Mouse (Mus musculus) midbrain, embryonic 15.5 days (tissue): ENCODE measurements around the gene Emx2. TPM values are rescaled to one million over a fixed set of nuclear protein-coding genes. Genes with fewer than 3 reads are reported as not detected.

Source experiments
- ATAC-seq: fragments of 200-750 bp; cut with Nextera tagmentation; replicated peaks from 2 replicates; pipeline ENCODE4 v1.8.0; 2017; ENCODE audit warnings: moderate TSS enrichment
- H3K27ac ChIP-seq: fragments of 300-500 bp; sonication (generic); 2 replicates; pipeline ENCODE4 v1.5.1; 2015; ENCODE audit warnings: mild to moderate bottlenecking, inconsistent platforms
- H3K27me3 ChIP-seq: fragments of 300-500 bp; sonication (generic); replicated peaks from 2 replicates; pipeline ENCODE4 v1.6.1; 2015; ENCODE audit warnings: inconsistent platforms
- H3K36me3 ChIP-seq: fragments of 300-500 bp; sonication (generic); replicated peaks from 2 replicates; pipeline ENCODE4 v1.6.1; 2015; ENCODE audit warnings: inconsistent platforms
- H3K4me1 ChIP-seq: fragments of 300-500 bp; sonication (generic); 2 replicates; pipeline ENCODE4 v1.6.1; 2015; ENCODE audit warnings: inconsistent platforms
- H3K4me2 ChIP-seq: fragments of 300-500 bp; sonication (generic); 2 replicates; pipeline ENCODE4 v1.6.1; 2015; ENCODE audit warnings: inconsistent platforms, mild to moderate bottlenecking, moderate library complexity
- H3K4me3 ChIP-seq: fragments of 300-500 bp; sonication (generic); 2 replicates; pipeline ENCODE4 v1.5.1; 2015; ENCODE audit warnings: mild to moderate bottlenecking, inconsistent platforms
- H3K9ac ChIP-seq: fragments of 300-500 bp; sonication (generic); 2 replicates; pipeline ENCODE4 v1.6.1; 2015; ENCODE audit warnings: mild to moderate bottlenecking, inconsistent platforms
- H3K9me3 ChIP-seq: fragments of 300-500 bp; sonication (generic); 2 replicates; pipeline ENCODE4 v1.6.1; 2016; ENCODE audit warnings: inconsistent platforms
- WGBS: fragments of 180-500 bp; shearing (Covaris S2); methylation state at CpG from one replicate; pipeline ENCODE4 v1.1.7; 2015; ENCODE audit warnings: mixed read lengths; 5-methylcytosine and 5-hydroxymethylcytosine counted together
- polyA plus RNA-seq: library from polyadenylated mRNA; unstranded; fragments of >200 nt; fragmentation: Nextera tagmentation; extraction: Ambion mirVana; gene quantifications from 2 replicates; pipeline ENCODE4 v1.2.1, GENCODE M21; 2015

Emx2 gene
- polyA plus RNA-seq, 1 experiment from 2014 or later: 18.2 TPM

DNA sequence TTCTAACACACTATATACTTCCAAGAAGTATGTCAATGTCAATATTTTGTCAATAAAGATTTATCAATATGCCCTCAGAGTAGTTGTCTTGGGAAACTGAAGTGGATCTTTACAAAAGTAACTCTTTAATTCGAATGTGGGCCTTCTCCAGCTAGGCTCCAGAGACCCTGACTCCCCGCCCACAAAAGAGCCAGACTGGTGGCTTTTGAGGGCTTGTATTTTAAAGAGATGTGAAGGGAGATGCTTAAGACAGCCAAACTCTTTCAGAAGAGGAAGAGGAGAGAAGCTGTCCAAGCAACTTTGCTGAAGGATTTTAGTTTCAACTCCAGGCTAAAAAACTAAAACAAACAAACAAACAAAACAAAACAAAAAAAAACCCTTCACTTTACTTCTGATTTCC, 7.1 kb downstream of the Emx2 start:
- 0 out of 2 replicates have a peak overlapping the region, but pooled peaks have one; percentile 57 for H3K27ac ChIP-seq
- peaks cover 34% of the 10 kb centered on the region for H3K4me1 ChIP-seq
- H3K9me3 ChIP-seq: no peaks in the 10 kb centered on the region
- WGBS: 4% methylated on average over 2 of the region's 2 CpGs
- H3K27me3 ChIP-seq: peaks cover 74% of the 10 kb centered on the region
- H3K4me2 ChIP-seq: peak overlapping the region; percentile 18
- H3K9ac ChIP-seq: no peak overlapping the region
- H3K4me3 ChIP-seq: no peak overlapping the region
- no peaks in the 10 kb centered on the region for H3K36me3 ChIP-seq
- ATAC-seq: no peak

DNA sequence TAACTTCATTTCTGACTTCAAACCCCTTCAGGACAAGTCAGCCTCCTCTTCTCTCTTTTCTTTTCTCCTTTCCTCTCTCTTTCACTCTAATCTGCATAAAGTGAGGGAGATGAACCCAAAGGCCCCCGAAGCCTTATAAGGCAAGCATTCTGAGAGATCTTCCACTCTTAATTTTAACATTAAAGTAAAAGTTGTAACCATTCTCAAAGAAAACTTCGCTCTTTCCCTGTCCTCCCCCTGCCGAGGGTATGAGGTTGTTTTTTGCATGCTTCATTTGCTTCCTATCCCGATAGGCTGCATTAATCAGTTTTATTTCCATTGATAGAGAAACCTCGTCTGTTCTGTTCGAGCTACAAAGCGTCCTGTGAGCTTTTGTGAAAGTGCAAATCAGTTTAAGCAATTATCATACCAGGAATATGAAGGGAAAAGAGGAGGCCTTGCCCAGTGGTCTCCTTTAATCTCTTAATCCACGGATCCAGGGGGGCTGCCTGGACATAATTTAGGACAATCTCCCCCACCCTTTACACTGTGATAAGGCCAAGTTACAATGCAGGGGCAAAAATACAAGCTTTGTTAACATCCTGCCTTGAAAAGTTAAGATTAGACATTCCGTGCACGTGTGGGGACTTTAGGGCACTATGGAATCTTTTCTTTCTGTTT, 7.7 kb downstream of the Emx2 start:
- H3K4me2 ChIP-seq: peak overlapping the region; percentile 18
- peak overlapping the region; percentile 57; the same call in 1 of the 2 replicates for H3K27ac ChIP-seq
- ATAC-seq: no peak
- H3K4me1 ChIP-seq: peaks cover 36% of the 10 kb centered on the region
- no peak overlapping the region for H3K9ac ChIP-seq
- H3K9me3 ChIP-seq: no peaks in the 10 kb centered on the region
- no peaks in the 10 kb centered on the region for H3K36me3 ChIP-seq
- WGBS: 1% methylated on average over 10 of the region's 10 CpGs
- no peak overlapping the region for H3K4me3 ChIP-seq
- H3K27me3 ChIP-seq: peaks cover 78% of the 10 kb centered on the region

DNA sequence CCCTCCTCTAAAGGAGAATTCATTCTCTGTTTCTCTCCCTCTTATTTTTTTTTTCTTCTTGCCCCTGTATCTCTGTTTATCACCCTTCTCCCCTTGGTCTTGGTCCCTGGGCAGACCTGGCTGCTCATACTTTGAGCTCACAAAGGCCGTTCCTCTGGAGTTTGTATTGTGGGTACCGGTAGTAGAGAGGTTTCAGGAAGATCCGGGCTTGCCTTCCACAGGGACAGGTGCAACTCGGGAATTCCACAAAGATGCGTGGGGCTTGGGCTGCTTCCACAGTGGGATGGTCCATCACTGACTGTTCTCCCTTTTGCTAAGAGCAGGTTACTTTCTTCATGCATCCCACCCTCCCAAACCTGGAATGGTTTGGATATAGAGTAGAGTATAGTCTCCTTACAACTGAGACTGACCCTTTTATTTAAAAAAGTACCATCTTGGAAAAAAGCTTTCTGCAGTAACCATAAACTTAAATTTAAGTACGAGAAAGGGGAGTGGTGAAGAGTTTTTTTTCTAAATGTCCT, 8.3 kb downstream of the Emx2 start:
- no peak for ATAC-seq
- Histone ChIP-seq H3K4me1 (peaks cover 42% of the 10 kb centered on the region), H3K27me3 (peaks cover 80% of the 10 kb centered on the region), H3K9ac (no peak overlapping the region), H3K27ac (peak overlapping the region; percentile 57), H3K4me3 (no peak overlapping the region), H3K9me3 (no peaks in the 10 kb centered on the region), H3K4me2 (peak overlapping the region; percentile 18), H3K36me3 (no peaks in the 10 kb centered on the region)
- 5% methylated on average over 6 of the region's 6 CpGs for WGBS

DNA sequence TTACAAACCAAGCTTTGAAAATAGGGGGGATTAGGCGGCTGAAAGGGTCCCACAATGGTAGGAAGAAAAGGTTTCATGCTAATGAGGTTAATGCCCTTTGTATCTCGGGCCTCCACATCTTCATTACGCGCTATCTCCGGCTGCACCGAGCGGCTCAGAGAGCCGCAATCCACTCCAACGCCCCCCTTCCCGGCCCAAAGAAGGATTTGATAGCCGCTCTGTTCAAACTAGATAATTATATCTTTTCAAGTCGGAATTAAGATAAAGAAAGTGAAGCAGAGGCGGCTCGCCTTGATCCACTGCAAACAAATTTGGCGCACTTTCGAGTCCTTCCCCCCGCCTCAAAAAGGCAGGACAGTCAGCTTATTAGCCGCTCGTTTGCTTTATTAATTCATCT, 8.8 kb downstream of the Emx2 start:
- Histone ChIP-seq H3K36me3 (no peaks in the 10 kb centered on the region), H3K27me3 (peaks cover 82% of the 10 kb centered on the region), H3K9ac (no peak overlapping the region), H3K4me3 (0 out of 2 replicates have a peak overlapping the region, but pooled peaks have one; percentile 1), H3K27ac (peak overlapping the region; percentile 16; the same call in 1 of the 2 replicates), H3K4me2 (peak overlapping the region; percentile 18), H3K9me3 (no peaks in the 10 kb centered on the region), H3K4me1 (peaks cover 43% of the 10 kb centered on the region)
- under 1% methylated on average over 19 of the region's 19 CpGs for WGBS
- no peak for ATAC-seq

DNA sequence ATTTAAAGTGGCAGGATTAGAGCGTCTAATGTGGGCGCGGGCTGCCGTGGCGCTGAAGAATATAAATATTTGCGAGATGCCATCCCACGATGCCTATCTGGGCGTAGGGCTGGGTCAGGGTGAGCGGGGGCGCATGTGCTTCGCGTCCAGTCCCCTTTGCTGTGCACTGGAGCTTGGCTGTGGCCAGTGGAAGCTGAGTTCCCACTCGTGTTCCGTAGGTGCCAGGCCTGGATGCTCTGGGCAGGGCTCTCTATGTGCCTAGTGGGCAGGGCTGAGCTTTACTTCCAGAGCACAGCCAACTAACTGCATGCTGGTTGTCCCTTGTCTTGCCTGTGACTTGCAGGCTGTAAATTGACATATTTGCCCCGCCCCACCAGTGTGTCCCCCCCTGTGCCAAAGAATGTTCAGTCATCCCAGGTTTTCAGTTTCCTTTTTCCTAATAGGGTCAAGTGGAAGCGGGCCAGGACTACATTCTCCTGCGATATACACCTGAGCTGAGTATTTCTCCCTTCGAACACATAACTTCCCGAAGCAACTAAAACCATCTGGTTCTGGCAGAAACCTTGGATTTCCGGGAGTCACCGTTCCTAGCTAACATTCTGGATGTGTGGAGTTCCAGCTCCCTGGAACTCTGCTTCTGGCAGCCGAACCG, 9.4 kb downstream of the Emx2 start:
- Histone ChIP-seq H3K9me3 (no peaks in the 10 kb centered on the region), H3K9ac (no peak overlapping the region), H3K36me3 (no peaks in the 10 kb centered on the region), H3K4me3 (0 out of 2 replicates have a peak overlapping the region, but pooled peaks have one; percentile 1), H3K27ac (peak overlapping the region; percentile 16), H3K4me2 (peak overlapping the region; percentile 18), H3K4me1 (peaks cover 43% of the 10 kb centered on the region), H3K27me3 (peaks cover 85% of the 10 kb centered on the region)
- ATAC-seq: peak; percentile 29; the same call in 1 of the 2 replicates
- WGBS: under 1% methylated on average over 23 of the region's 23 CpGs

DNA sequence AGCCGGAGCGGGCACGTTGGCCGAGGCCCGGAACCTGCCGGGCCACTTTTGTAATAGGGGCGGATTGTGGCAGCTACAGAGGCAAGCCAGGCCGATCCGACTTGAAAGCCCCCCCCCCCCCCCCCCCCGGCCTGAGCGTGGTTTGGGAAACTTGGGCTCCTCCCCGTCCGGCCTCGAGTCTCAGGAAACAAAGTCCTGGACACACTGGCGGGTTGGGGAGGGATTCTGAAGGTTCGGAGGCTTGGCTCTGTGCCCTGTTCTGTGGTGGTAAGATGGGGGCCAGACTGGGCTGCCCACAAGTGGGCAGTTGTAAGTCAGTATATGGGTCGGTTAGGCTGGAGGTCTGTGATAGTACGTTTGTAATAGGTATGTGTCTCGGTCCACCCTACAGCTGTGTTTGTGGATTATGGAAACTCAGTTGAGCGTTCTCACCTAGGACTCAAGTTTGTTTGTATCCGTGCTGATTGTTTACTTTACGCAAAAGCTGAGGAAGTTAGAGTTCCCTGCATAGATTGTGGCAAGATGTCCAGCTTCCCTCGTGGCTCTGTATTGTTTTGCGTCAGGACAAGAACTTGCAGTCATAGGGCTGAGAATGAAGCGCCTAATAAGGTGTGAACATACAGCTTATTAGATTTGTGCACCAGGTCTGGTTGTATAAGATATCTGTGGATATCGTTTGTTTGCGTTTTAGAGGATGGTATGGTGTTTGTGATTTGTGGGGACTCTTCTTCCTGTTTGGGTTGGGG, 10.1 kb downstream of the Emx2 start:
- H3K9ac ChIP-seq: no peak overlapping the region
- H3K36me3 ChIP-seq: no peaks in the 10 kb centered on the region
- H3K4me2 ChIP-seq: peak overlapping the region; percentile 18
- no peaks in the 10 kb centered on the region for H3K9me3 ChIP-seq
- peaks cover 85% of the 10 kb centered on the region for H3K27me3 ChIP-seq
- H3K27ac ChIP-seq: no peak overlapping the region
- no peak for ATAC-seq
- 0 out of 2 replicates have a peak overlapping the region, but pooled peaks have one; percentile 19 for H3K4me3 ChIP-seq
- WGBS: 3% methylated on average over 26 of the region's 27 CpGs
- peaks cover 43% of the 10 kb centered on the region for H3K4me1 ChIP-seq

DNA sequence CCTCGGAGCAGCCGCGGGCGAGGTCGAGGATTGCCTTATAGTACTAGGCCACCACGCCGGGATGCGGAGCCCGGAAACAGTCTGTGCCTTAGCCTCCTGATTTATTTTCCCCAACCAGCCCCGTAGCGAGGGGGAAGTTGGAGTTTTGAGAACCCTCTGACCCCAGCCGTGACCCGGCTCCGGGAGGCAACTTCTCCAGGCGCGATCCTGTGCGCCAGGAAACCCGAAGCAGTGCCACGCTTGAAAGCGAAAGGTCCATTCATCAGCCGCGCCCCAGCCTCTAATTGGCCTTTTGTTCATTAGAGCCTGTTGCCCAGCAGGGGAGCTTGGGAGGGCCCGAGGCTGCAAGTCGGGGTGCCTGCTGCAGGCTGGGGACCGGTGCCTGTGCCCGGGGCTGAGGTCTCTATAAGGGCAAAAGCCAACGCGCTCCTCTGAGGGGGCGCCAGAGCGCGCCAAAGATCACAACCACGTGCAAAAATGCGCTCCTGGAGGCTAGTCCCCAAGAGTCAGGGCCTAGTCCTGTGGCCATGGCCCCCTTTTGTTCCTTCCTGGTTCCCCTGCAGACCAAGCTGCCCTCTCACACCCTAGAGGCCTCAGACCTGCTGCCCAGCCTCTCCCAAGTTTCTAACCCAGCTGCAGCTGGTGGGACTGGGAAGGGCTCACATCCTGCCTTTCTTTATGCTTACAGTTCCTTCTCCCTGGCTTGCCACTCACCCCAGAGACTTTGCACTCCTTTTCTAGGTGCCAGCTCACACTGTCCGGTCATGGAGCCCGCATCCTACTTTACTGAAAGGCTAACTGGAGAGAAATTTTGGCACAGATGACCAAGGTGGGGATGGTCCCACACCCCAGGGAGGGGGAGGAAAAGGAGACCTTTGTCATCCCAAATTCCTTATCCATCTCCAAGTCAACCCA, 11.1 kb downstream of the Emx2 start:
- ATAC-seq: peak; percentile 40; the same call in 1 of the 2 replicates
- Histone ChIP-seq H3K27me3 (peaks cover 81% of the 10 kb centered on the region), H3K9me3 (no peaks in the 10 kb centered on the region), H3K4me2 (peak overlapping the region; percentile 36), H3K27ac (peak overlapping the region; percentile 7; the same call in 1 of the 2 replicates), H3K9ac (no peak overlapping the region), H3K4me3 (peak overlapping the region; percentile 19), H3K36me3 (no peaks in the 10 kb centered on the region), H3K4me1 (peaks cover 43% of the 10 kb centered on the region)
- WGBS: under 1% methylated on average over 35 of the region's 35 CpGs

DNA sequence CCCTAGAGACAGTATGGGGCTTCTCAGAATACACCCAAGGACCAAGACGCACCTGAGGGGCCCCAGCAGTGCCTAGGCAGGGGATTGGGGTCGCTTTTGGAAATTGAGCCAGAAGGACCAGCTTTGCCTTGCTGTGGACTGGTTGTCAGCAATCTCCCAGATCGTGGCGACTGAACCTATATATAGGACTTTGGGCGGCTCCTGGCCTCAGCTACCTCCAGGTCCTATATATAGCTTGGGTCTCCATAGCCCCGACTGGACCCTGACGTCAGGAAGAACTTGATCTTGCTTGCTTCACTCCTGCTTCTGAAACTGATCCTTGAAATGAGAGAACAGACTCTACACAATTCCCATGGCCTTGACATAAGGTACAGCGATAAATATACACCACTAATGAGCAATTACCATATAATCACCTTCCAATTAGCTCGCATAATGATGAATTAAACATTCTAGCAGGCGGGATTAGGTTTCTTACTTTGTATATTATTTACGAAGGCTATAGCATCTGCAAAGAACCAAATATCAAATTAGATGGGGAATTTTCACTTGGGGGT, 12.0 kb downstream of the Emx2 start:
- Histone ChIP-seq H3K27me3 (peaks cover 76% of the 10 kb centered on the region), H3K9me3 (no peaks in the 10 kb centered on the region), H3K4me2 (no peak overlapping the region; the same call in 1 of the 2 replicates), H3K4me1 (peaks cover 43% of the 10 kb centered on the region), H3K36me3 (no peaks in the 10 kb centered on the region), H3K9ac (no peak overlapping the region), H3K27ac (no peak overlapping the region), H3K4me3 (no peak overlapping the region)
- ATAC-seq: 0 out of 2 replicates have a peak, but pooled peaks have one; percentile 31
- 15% methylated on average over 11 of the region's 11 CpGs for WGBS

DNA sequence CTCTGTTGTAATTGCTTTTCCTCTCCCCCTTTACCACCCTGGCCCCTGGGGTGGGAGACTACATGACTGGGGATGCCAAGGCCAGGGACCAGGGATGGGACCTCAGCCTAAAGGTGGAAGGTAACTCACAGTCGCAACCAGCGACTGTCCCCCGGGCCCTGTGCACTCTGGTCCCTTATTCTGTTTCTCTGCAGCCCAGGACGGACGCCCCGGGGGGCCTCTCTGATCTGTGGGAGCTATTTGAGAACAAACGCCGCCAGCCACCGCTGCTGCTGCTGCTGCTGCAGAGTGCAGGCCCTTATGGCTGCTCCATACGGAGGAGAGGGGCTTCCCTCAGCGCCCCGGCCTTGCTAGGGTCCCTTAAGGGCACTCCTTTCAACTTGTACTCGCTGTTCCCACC, 12.7 kb downstream of the Emx2 start:
- H3K27me3 ChIP-seq: peaks cover 68% of the 10 kb centered on the region
- H3K4me3 ChIP-seq: no peak overlapping the region
- H3K27ac ChIP-seq: no peak overlapping the region
- H3K4me1 ChIP-seq: peaks cover 43% of the 10 kb centered on the region
- H3K4me2 ChIP-seq: peak overlapping the region; percentile 26; the same call in 1 of the 2 replicates
- H3K9ac ChIP-seq: no peak overlapping the region
- 1% methylated on average over 13 of the region's 13 CpGs for WGBS
- H3K9me3 ChIP-seq: no peaks in the 10 kb centered on the region
- H3K36me3 ChIP-seq: no peaks in the 10 kb centered on the region
- peak; percentile 14; the same call in 1 of the 2 replicates for ATAC-seq

DNA sequence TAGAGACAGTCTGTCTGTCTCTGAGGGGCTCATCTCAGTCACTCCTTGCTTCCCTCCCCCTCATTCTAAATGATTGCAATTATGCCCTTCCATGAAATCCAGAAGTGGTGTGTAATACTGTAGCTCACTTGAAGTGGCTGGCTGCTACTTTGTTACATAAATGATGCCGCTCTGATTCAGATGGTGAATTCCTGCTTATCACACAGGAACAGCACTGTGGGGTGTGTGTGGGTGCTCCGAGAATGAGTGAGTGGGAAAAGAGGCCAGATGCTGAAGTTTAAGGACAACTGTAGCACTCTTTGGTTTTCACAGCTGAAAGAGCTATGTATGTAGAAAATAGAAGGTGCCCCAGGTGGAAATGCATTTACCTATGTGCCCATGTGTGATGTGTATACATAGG, 14.7 kb downstream of the Emx2 start:
- Histone ChIP-seq H3K9me3 (no peaks in the 10 kb centered on the region), H3K4me1 (peaks cover 29% of the 10 kb centered on the region), H3K9ac (no peak overlapping the region), H3K27ac (no peak overlapping the region), H3K4me3 (no peak overlapping the region), H3K36me3 (no peaks in the 10 kb centered on the region), H3K4me2 (no peak overlapping the region), H3K27me3 (peaks cover 57% of the 10 kb centered on the region)
- no peak for ATAC-seq
- WGBS: 84% methylated on average over 2 of the region's 2 CpGs

DNA sequence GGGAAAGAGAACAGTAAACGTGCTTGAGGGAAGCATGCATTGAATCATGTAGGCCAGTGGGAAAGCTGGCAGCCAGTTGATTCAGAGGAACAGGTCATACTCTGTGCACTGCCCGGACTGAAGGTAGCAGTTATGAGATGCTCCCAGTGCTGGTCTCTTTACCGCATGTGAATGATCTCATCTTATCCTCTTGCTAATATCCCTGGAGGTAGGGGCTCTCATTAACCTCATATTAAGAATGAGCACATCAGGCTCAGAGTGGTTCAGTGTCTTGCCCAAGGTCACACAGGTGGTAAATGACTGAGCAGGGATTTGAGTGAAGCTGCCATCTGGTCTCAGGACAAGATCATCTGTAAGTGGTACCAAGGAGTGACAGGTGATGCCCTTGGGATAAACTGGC, 21.7 kb downstream of the Emx2 start:
- H3K27ac ChIP-seq: no peak overlapping the region
- H3K9ac ChIP-seq: no peak overlapping the region
- H3K4me2 ChIP-seq: no peak overlapping the region
- H3K27me3 ChIP-seq: 0 out of 2 replicates have a peak, but pooled peaks cover 4% of the 10 kb centered on the region
- no peaks in the 10 kb centered on the region for H3K4me1 ChIP-seq
- no peak overlapping the region for H3K4me3 ChIP-seq
- H3K36me3 ChIP-seq: no peaks in the 10 kb centered on the region
- H3K9me3 ChIP-seq: no peaks in the 10 kb centered on the region
- 81% methylated on average over 3 of the region's 3 CpGs for WGBS
- no peak for ATAC-seq
